Mouse (Mus musculus): ENCODE measurements around the gene Psma4. TPM values are rescaled to one million over a fixed set of nuclear protein-coding genes. Genes with fewer than 3 reads are reported as not detected.
"Not testable (repeated sequence)": the region's sequence is repeated elsewhere in the genome, so short reads cannot be mapped to it uniquely, and the experiment has no call there.

Gene Psma4
- polyA plus RNA-seq, 1 experiment, result 140 TPM

- TF ChIP-seq POLR2A (IDR thresholded peaks at IDR 0.05; ENCODE audit: extremely low read depth, insufficient read depth, low read length) (no peak), CTCF (IDR thresholded peaks at IDR 0.05; ENCODE audit: extremely low read depth, insufficient read depth, low read length) (no peak)
- H3K27ac ChIP-seq (ENCODE audit: insufficient read depth, low read length), result no peak overlapping the region
- H3K4me3 ChIP-seq (ENCODE audit: insufficient read depth, low read length), result no peak overlapping the region
- H3K4me1 ChIP-seq (ENCODE audit: control insufficient read depth, insufficient read depth, low read length), result no peaks in the 10 kb centered on the region
These were observed 18.8 kb upstream of the Psma4 start for GRCm38 (mm10) chr9:54931765-54932164.

DNA sequence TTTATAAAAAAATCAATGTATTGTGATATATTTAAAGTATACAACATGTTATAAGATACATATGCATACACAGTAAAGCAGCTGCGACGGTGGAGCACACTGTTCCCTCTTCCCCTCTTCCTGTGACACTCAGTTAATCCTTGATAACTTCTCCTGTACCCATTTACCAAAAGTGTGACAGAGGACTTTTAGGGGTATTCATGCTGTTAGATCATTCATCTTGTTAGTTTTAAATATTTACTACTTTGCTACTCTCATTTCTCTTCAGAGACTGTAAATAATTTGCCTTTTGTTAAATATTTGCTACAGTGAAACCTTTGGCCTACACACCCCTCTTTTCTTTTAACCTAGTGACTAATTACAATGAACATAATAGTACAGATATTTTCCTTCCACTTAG lies 18.2 kb upstream of the Psma4 start:
- Histone ChIP-seq H3K4me1 (ENCODE audit: control insufficient read depth, insufficient read depth, low read length) (no peaks in the 10 kb centered on the region), H3K4me3 (ENCODE audit: insufficient read depth, low read length) (no peak overlapping the region), H3K27ac (ENCODE audit: insufficient read depth, low read length) (no peak overlapping the region)
- TF ChIP-seq CTCF (IDR thresholded peaks at IDR 0.05; ENCODE audit: extremely low read depth, insufficient read depth, low read length) (no peak), POLR2A (IDR thresholded peaks at IDR 0.05; ENCODE audit: extremely low read depth, insufficient read depth, low read length) (no peak)

DNA sequence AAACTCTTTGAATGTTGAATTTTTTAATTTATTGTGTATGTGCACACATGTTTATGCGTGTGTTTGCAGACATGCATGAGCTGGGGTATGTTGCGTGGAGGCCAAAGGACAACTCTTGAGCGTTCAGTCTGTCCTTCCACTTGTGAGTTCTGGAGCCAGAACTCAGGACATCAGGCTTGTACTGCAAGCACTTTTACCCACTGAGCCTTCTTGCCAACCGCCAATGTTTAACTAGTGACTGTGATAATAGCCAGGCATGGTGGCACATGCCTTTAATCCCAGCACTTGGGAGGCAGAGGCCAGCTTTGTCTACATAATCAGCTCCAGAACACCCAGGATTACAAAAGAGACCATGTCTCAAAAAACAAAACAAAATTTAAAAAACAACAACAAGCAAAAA lies 8.5 kb upstream of the Psma4 start:
- Histone ChIP-seq H3K27ac (ENCODE audit: insufficient read depth, low read length) (no peak overlapping the region), H3K4me1 (ENCODE audit: control insufficient read depth, insufficient read depth, low read length) (no peaks in the 10 kb centered on the region), H3K4me3 (ENCODE audit: insufficient read depth, low read length) (no peak overlapping the region)
- no peak for TF ChIP-seq CTCF (IDR thresholded peaks at IDR 0.05; ENCODE audit: extremely low read depth, insufficient read depth, low read length)
- no peak for TF ChIP-seq POLR2A (IDR thresholded peaks at IDR 0.05; ENCODE audit: extremely low read depth, insufficient read depth, low read length)

GRCm38 (mm10) chr9:54944467-54944866 lies 6.1 kb upstream of the Psma4 start:
- no peaks in the 10 kb centered on the region for H3K4me1 ChIP-seq (ENCODE audit: control insufficient read depth, insufficient read depth, low read length)
- no peak overlapping the region for H3K4me3 ChIP-seq (ENCODE audit: insufficient read depth, low read length)
- TF ChIP-seq CTCF (IDR thresholded peaks at IDR 0.05; ENCODE audit: extremely low read depth, insufficient read depth, low read length) (no peak), POLR2A (IDR thresholded peaks at IDR 0.05; ENCODE audit: extremely low read depth, insufficient read depth, low read length) (no peak)
- H3K27ac ChIP-seq (ENCODE audit: insufficient read depth, low read length), result no peak overlapping the region

DNA sequence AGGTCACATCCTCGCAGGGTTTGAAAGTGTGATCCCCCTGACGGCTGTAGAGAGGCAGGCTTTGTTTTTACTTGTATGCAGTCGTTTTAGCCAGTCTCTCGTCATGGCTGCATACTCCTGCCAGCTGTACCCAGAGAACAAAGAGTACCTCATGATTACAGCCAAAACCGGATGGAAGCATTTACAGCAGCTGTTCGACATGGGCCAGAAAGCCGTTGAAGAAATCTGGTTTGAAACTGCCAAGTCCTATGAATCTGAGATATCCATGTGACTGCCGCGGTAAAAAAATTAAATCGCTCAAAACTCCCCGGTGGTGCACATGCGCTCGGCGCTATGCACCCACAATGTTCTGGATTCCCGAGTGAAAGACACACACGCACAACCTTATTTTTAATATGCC lies 4.3 kb upstream of the Psma4 start:
- Histone ChIP-seq H3K4me3 (ENCODE audit: insufficient read depth, low read length) (no peak overlapping the region), H3K4me1 (ENCODE audit: control insufficient read depth, insufficient read depth, low read length) (no peaks in the 10 kb centered on the region), H3K27ac (ENCODE audit: insufficient read depth, low read length) (no peak overlapping the region)
- TF ChIP-seq CTCF (IDR thresholded peaks at IDR 0.05; ENCODE audit: extremely low read depth, insufficient read depth, low read length) (no peak), POLR2A (IDR thresholded peaks at IDR 0.05; ENCODE audit: extremely low read depth, insufficient read depth, low read length) (no peak)

DNA sequence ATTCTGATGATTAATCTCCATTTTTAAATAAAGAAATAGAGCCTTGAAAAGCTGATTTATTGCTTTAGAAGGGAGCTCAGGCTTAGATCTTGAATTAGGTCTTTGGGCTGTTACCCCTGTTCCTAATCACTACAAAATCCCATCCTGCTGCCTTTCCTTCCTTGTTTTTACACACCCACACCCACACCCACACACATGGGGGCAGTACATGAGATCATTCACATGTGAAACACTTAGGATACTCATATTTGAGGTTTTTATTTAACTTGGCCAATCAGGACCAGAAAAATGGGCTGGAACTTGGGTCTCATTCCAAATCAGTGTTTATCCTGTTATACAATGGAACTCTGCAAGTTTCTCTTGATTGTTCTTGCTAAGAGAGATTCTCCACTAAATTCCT lies 1.1 kb upstream of the Psma4 start:
- H3K4me3 ChIP-seq (ENCODE audit: insufficient read depth, low read length), result no peak overlapping the region
- no peak for TF ChIP-seq CTCF (IDR thresholded peaks at IDR 0.05; ENCODE audit: extremely low read depth, insufficient read depth, low read length)
- no peak for TF ChIP-seq POLR2A (IDR thresholded peaks at IDR 0.05; ENCODE audit: extremely low read depth, insufficient read depth, low read length)

DNA sequence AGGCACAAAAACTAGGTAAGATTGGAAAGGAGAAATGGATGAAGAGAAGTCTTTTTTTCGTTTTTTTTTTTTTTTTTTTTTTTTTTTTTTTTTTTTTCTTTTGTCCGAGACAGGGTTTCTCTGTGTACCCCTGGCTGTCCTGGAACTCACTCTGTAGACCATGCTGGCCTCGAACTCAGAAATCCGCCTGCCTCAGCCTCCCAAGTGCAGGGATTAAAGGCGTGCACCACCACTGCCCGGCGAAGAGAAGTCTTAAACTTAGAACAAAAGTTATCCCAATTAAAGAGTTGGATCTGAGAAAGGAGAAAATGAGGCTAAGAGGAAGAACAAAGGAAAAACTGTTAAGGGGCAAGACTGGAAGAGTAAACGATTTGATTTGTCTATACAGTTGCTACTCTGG lies 428 bp upstream of the Psma4 start:
- not testable (repeated sequence) for H3K27ac ChIP-seq (ENCODE audit: insufficient read depth, low read length)
- H3K4me3 ChIP-seq (ENCODE audit: insufficient read depth, low read length), result peak overlapping the region; percentile 82

More for the DNA sequence above, 1.1 kb upstream of the Psma4 start:
- no peak overlapping the region for H3K27ac ChIP-seq (ENCODE audit: insufficient read depth, low read length)
- peaks cover 5% of the 10 kb centered on the region; the same call in 1 of the 2 replicates for H3K4me1 ChIP-seq (ENCODE audit: control insufficient read depth, insufficient read depth, low read length)

DNA sequence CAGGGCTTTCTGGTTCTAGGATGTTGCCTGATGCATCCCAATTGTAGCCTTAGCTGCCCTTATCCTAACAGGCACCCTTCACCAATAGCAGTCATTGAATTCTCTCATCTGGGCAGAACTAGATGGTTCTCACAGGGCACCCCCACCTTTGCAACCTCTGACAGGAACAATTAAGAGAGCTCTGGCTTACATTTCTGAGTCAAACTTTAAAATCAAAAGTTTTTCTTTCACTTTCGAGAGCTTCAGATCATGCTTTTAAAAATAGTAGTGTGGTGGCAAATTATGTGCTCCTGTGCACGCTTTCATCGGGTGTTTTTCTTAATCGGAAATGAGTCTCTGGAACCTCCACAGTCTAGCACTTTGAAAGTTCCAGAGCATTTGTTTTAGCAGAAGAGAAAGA lies 10.5 kb downstream of the Psma4 start:
- no peak overlapping the region for H3K27ac ChIP-seq (ENCODE audit: insufficient read depth, low read length)
- no peak overlapping the region for H3K4me3 ChIP-seq (ENCODE audit: insufficient read depth, low read length)
- TF ChIP-seq POLR2A (IDR thresholded peaks at IDR 0.05; ENCODE audit: extremely low read depth, insufficient read depth, low read length) (no peak), CTCF (IDR thresholded peaks at IDR 0.05; ENCODE audit: extremely low read depth, insufficient read depth, low read length) (no peak)
- H3K4me1 ChIP-seq (ENCODE audit: control insufficient read depth, insufficient read depth, low read length), result no peaks in the 10 kb centered on the region

More for the DNA sequence above, 428 bp upstream of the Psma4 start:
- H3K4me1 ChIP-seq (ENCODE audit: control insufficient read depth, insufficient read depth, low read length), result not testable (repeated sequence)

GRCm38 (mm10) chr9:54963669-54964068 lies 13.1 kb downstream of the Psma4 start:
- TF ChIP-seq POLR2A (IDR thresholded peaks at IDR 0.05; ENCODE audit: extremely low read depth, insufficient read depth, low read length) (no peak), CTCF (IDR thresholded peaks at IDR 0.05; ENCODE audit: extremely low read depth, insufficient read depth, low read length) (no peak)
- Histone ChIP-seq H3K4me3 (ENCODE audit: insufficient read depth, low read length) (no peak overlapping the region), H3K4me1 (ENCODE audit: control insufficient read depth, insufficient read depth, low read length) (no peaks in the 10 kb centered on the region), H3K27ac (ENCODE audit: insufficient read depth, low read length) (no peak overlapping the region)

- no peak overlapping the region for H3K27ac ChIP-seq (ENCODE audit: insufficient read depth, low read length)
- TF ChIP-seq CTCF (IDR thresholded peaks at IDR 0.05; ENCODE audit: extremely low read depth, insufficient read depth, low read length) (no peak), POLR2A (IDR thresholded peaks at IDR 0.05; ENCODE audit: extremely low read depth, insufficient read depth, low read length) (no peak)
These were observed 19.5 kb downstream of the Psma4 start for GRCm38 (mm10) chr9:54969972-54970637.

More at GRCm38 (mm10) chr9:54969972-54970637, 19.5 kb downstream of the Psma4 start:
- H3K4me1 ChIP-seq (ENCODE audit: control insufficient read depth, insufficient read depth, low read length), result no peaks in the 10 kb centered on the region
- no peak overlapping the region for H3K4me3 ChIP-seq (ENCODE audit: insufficient read depth, low read length)

Data from cortical plate, adult 2 months (tissue).